Mouse (Mus musculus) urinary bladder, adult 2 months (tissue): Measurements from ENCODE around the gene Gm20388. TPM values are rescaled to one million over a fixed set of nuclear protein-coding genes. Genes with fewer than 3 reads are reported as not detected.

Experiments used
- DNase-seq: peaks from one replicate; pipeline ENCODE4 v3.0.0; 2022; ENCODE audit warnings: low spot score
- polyA plus RNA-seq: library from polyadenylated mRNA; depleted of rRNA; stranded (reverse); fragments of >200 nt; gene quantifications from 2 replicates; pipeline ENCODE4 v1.2.3, GENCODE M21; 2012

The Gm20388 gene
- polyA plus RNA-seq, 1 experiment, result 50.2 TPM

- no peak for DNase-seq
Observed at GRCm38 (mm10) chr8:123884721-123885565, 3974.3 kb downstream of the Gm20388 start.

- DNase-seq, result no peak
Observed at GRCm38 (mm10) chr8:123887163-123887562, 3976.5 kb downstream of the Gm20388 start.

GRCm38 (mm10) chr8:123887956-123888355 is 3977.3 kb downstream of the Gm20388 start:
- no peak for DNase-seq

- no peak for DNase-seq
Observed at GRCm38 (mm10) chr8:123889797-123890196, 3979.2 kb downstream of the Gm20388 start.

- DNase-seq, result no peak
Observed at GRCm38 (mm10) chr8:123891271-123891670, 3980.6 kb downstream of the Gm20388 start.

GRCm38 (mm10) chr8:123891883-123892585 is 3981.4 kb downstream of the Gm20388 start:
- no peak for DNase-seq

GRCm38 (mm10) chr8:123892586-123893155 is 3982.0 kb downstream of the Gm20388 start:
- no peak for DNase-seq

- DNase-seq, result no peak
Observed at GRCm38 (mm10) chr8:123893413-123893812, 3982.8 kb downstream of the Gm20388 start.

GRCm38 (mm10) chr8:123894502-123895097 is 3984.0 kb downstream of the Gm20388 start, which contains the start of gene Acta1:
TSS of gene Acta1 (minus strand) at chr8:123894751.
- DNase-seq, result no peak

GRCm38 (mm10) chr8:123895230-123895629 is 3984.6 kb downstream of the Gm20388 start:
- no peak for DNase-seq

- DNase-seq, result no peak
Observed at GRCm38 (mm10) chr8:123895680-123896365, 3985.2 kb downstream of the Gm20388 start.

GRCm38 (mm10) chr8:123896366-123896761 is 3985.7 kb downstream of the Gm20388 start:
- no peak for DNase-seq

- no peak for DNase-seq
Observed at GRCm38 (mm10) chr8:123896774-123897173, 3986.1 kb downstream of the Gm20388 start.

- DNase-seq, result no peak
Observed at GRCm38 (mm10) chr8:123898576-123898975, 3987.9 kb downstream of the Gm20388 start.

GRCm38 (mm10) chr8:123899366-123899765 is 3988.7 kb downstream of the Gm20388 start:
- DNase-seq, result no peak

- no peak for DNase-seq
Observed at GRCm38 (mm10) chr8:123902653-123903052, 3992.0 kb downstream of the Gm20388 start.

GRCm38 (mm10) chr8:123907604-123908003 is 3997.0 kb downstream of the Gm20388 start:
- no peak for DNase-seq

- no peak for DNase-seq
Observed at GRCm38 (mm10) chr8:123912265-123912664, 4001.6 kb downstream of the Gm20388 start.

GRCm38 (mm10) chr8:123914635-123915034 is 4004.0 kb downstream of the Gm20388 start:
- no peak for DNase-seq

- DNase-seq, result peak; percentile 32
Observed at GRCm38 (mm10) chr8:123924719-123925118, 4014.1 kb downstream of the Gm20388 start.

- no peak for DNase-seq
Observed at GRCm38 (mm10) chr8:123925671-123926070, 4015.0 kb downstream of the Gm20388 start.
